Mouse (Mus musculus) kidney, embryonic 14.5 days (tissue): ENCODE measurements around the gene Mum1. TPM values are rescaled to one million over a fixed set of nuclear protein-coding genes. Genes with fewer than 3 reads are reported as not detected.
A peak's percentile ranks its signal among the peaks of the same experiment; 100 is the strongest.

Experiments used
- ATAC-seq: fragments of 200-750 bp; cut with Nextera tagmentation; 2 replicates; pipeline ENCODE4 v1.8.0; 2017; ENCODE audit warnings: moderate number of reproducible peaks, mild to moderate bottlenecking, moderate TSS enrichment, moderate library complexity; ENCODE audit not compliant: low FRiP score, low TSS enrichment
- H3K27ac ChIP-seq: fragments of 300-500 bp; sonication (generic); 2 replicates; pipeline ENCODE4 v1.5.1; 2014; ENCODE audit warnings: low read depth, mild to moderate bottlenecking, low read length, moderate library complexity, mixed read lengths
- H3K27me3 ChIP-seq: fragments of 300-500 bp; sonication (generic); 2 replicates; pipeline ENCODE4 v1.6.1; 2014; ENCODE audit warnings: mild to moderate bottlenecking, low read length; ENCODE audit not compliant: control insufficient read depth, insufficient read depth
- H3K36me3 ChIP-seq: fragments of 300-500 bp; sonication (generic); 2 replicates; pipeline ENCODE4 v1.6.1; 2014; ENCODE audit warnings: low read length, mixed read lengths; ENCODE audit not compliant: control insufficient read depth, insufficient read depth
- H3K4me1 ChIP-seq: fragments of 300-500 bp; sonication (generic); 2 replicates; pipeline ENCODE4 v1.6.1; 2014; ENCODE audit warnings: low read length, mixed read lengths; ENCODE audit not compliant: control insufficient read depth, insufficient read depth
- H3K4me2 ChIP-seq: fragments of 300-500 bp; sonication (generic); replicated peaks from 2 replicates; pipeline ENCODE4 v1.6.1; 2014; ENCODE audit warnings: low read depth, mild to moderate bottlenecking, low read length
- H3K4me3 ChIP-seq: fragments of 300-500 bp; sonication (generic); 2 replicates; pipeline ENCODE4 v1.5.1; 2014; ENCODE audit warnings: mild to moderate bottlenecking, low read length
- H3K9ac ChIP-seq: fragments of 300-500 bp; sonication (generic); 2 replicates; pipeline ENCODE4 v1.6.1; 2014; ENCODE audit warnings: low read depth, mild to moderate bottlenecking, low read length, moderate library complexity
- H3K9me3 ChIP-seq: fragments of 300-500 bp; sonication (generic); 2 replicates; pipeline ENCODE4 v1.6.1; 2016; ENCODE audit warnings: low read length; ENCODE audit not compliant: control insufficient read depth
- WGBS: fragments of 180-500 bp; shearing (Covaris S2); extraction: QIAGEN DNeasy Blood & Tissue Kit; methylation state at CpG from one replicate; pipeline ENCODE4 v1.1.7; 2014; 5-methylcytosine and 5-hydroxymethylcytosine counted together
- polyA plus RNA-seq: library from polyadenylated mRNA; unstranded; fragments of >200 nt; fragmentation: Nextera tagmentation; extraction: Ambion mirVana; gene quantifications from 2 replicates; pipeline ENCODE4 v1.2.1, GENCODE M21; 2014

Gene Mum1
- polyA plus RNA-seq, 1 experiment from 2014 or later: 65.1 TPM

DNA sequence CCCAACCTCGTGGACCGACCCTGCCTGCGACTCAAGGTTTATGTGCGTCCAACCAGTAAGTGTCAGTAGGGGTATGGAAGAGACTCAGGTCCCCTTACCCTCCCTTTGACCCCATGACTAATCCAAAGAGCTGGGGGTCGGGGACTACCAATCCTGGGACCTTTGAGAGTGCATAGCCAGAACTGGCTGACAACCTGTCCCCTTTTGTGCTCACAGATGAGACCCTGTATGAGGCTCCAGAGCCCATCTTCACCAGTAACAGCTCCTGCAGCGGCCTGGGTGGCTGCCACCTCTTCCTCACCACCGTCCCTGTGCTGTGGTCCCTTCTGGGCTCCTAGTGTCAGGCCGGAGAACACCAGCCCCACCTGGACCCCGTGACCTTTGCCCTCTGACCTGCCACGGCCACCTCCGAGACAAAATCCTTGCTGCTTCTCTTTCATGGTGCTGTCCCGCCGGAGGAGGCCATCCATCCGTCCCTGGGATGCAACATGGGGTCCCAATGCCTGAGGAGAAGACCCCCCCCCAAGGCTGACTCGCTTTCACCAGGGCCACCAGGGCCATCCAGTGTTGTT, 37.7 kb upstream of the Mum1 start:
- Histone ChIP-seq H3K4me3 (no peak overlapping the region), H3K36me3 (peaks cover 15% of the 10 kb centered on the region; the same call in 1 of the 2 replicates), H3K4me1 (peaks cover 8% of the 10 kb centered on the region; the same call in 1 of the 2 replicates), H3K27me3 (peaks cover 34% of the 10 kb centered on the region), H3K9me3 (no peaks in the 10 kb centered on the region), H3K27ac (no peak overlapping the region), H3K4me2 (no peak overlapping the region), H3K9ac (no peak overlapping the region; the same call in 1 of the 2 replicates)
- 78% methylated on average over 15 of the region's 15 CpGs for WGBS
- ATAC-seq: no peak

DNA sequence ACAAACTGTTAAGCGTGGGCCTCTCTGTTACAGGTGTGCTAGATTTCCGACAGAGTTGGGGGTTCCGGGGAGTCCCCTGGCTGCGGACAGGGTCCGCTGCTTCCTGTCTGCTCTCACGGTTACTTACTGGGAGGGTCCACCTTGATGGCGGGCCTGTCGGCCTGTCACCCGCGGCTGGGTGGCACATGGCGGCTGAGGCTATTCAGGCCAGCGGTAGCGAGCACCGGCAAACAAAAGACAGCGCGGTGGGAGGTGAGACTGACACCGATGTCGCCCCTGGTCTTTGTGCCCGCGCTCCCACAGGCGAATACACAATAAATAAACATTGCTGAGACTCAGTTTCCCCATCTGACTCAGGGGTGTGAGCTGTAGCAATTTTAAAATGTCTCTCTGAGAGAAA, 36.2 kb upstream of the Mum1 start:
- peaks cover 15% of the 10 kb centered on the region; the same call in 1 of the 2 replicates for H3K36me3 ChIP-seq
- peak overlapping the region; percentile 50; the same call in 1 of the 2 replicates for H3K9ac ChIP-seq
- peaks cover 34% of the 10 kb centered on the region for H3K27me3 ChIP-seq
- H3K4me3 ChIP-seq: peak overlapping the region; percentile 40
- peaks cover 8% of the 10 kb centered on the region; the same call in 1 of the 2 replicates for H3K4me1 ChIP-seq
- no peaks in the 10 kb centered on the region for H3K9me3 ChIP-seq
- peak overlapping the region; percentile 79 for H3K4me2 ChIP-seq
- WGBS: 3% methylated on average over 21 of the region's 21 CpGs
- ATAC-seq: no peak
- no peak overlapping the region for H3K27ac ChIP-seq

DNA sequence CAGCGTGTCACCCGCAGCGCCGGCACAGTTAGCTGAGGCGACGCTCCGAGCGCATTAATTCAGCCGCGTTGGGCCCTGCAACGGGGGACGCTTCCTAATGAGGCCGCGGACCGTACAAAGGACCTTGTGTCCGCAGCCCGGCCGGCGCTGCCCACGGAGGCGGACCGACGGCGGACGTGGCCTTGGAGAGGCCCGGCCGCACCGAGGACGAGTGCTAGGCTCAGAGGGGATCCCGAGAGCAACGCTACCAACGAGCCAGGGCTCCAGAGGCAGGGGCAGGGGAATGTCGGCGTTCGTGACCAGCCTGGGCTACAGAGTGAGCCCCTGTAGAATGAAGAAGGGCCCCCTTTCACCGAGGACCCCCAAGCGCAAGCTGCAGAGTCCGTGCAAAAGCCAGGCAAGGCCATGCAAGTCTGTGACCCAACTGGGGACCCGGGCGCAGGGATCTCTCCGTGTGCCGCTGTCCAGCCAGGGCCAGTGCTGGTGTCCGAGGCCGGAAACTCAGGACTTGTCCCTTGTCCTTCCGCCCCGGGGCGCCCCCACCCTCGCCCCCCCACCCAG, 35.7 kb upstream of the Mum1 start:
- Histone ChIP-seq H3K4me2 (peak overlapping the region; percentile 79), H3K4me1 (peaks cover 8% of the 10 kb centered on the region; the same call in 1 of the 2 replicates), H3K4me3 (peak overlapping the region; percentile 40), H3K9ac (peak overlapping the region; percentile 50), H3K9me3 (no peaks in the 10 kb centered on the region), H3K36me3 (peaks cover 15% of the 10 kb centered on the region; the same call in 1 of the 2 replicates), H3K27me3 (peaks cover 34% of the 10 kb centered on the region), H3K27ac (no peak overlapping the region)
- peak; percentile 47 for ATAC-seq
- under 1% methylated on average over 48 of the region's 48 CpGs for WGBS

DNA sequence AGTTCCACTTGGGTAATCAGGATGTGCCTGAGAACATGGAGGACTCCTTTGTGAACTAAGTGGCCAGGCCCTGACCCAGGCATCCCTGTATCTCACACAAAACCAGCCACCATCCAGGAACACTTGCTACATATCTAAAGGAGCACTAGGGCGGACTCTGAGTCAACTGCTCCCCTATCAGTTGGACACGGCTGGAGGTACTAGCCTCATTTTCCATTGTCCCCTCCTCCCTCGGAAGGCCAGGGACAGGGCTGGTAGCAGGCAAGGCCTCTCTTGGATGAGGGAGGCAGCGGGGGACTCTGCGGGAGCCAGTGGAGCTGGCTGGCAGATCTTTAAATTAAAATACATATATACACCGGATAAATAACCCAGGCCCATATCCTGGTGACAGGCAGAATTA, 32.3 kb upstream of the Mum1 start:
- 87% methylated on average over 6 of the region's 6 CpGs for WGBS
- no peak overlapping the region for H3K4me2 ChIP-seq
- H3K4me1 ChIP-seq: peaks cover 16% of the 10 kb centered on the region
- H3K27ac ChIP-seq: no peak overlapping the region
- H3K9ac ChIP-seq: no peak overlapping the region
- H3K9me3 ChIP-seq: no peaks in the 10 kb centered on the region
- H3K27me3 ChIP-seq: peaks cover 27% of the 10 kb centered on the region
- peaks cover 3% of the 10 kb centered on the region; the same call in 1 of the 2 replicates for H3K36me3 ChIP-seq
- no peak for ATAC-seq
- H3K4me3 ChIP-seq: no peak overlapping the region

DNA sequence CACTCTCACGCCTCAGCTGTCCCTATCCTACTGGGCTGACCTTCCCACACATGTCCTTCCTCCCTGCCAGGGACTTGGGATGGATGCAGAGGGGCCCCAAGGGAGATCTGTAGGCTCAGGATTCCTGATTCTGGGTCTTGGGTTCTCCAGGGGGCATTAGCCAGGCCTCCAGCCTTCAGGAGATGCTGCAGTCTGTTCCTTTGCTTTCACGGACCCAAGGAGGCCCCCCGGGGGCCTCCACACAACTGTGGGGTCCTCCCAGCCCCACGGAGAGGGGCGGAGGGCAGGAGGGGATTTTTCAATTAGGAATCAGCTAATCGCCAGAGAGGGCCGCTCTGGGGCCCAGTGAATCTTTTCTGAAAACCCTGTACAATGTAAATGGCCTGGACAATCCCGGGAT, 31.8 kb upstream of the Mum1 start:
- Histone ChIP-seq H3K36me3 (no peaks in the 10 kb centered on the region), H3K27ac (no peak overlapping the region), H3K9me3 (no peaks in the 10 kb centered on the region), H3K4me3 (no peak overlapping the region), H3K4me1 (peaks cover 16% of the 10 kb centered on the region), H3K9ac (no peak overlapping the region), H3K4me2 (no peak overlapping the region), H3K27me3 (peaks cover 23% of the 10 kb centered on the region)
- no peak for ATAC-seq
- 71% methylated on average over 8 of the region's 8 CpGs for WGBS

DNA sequence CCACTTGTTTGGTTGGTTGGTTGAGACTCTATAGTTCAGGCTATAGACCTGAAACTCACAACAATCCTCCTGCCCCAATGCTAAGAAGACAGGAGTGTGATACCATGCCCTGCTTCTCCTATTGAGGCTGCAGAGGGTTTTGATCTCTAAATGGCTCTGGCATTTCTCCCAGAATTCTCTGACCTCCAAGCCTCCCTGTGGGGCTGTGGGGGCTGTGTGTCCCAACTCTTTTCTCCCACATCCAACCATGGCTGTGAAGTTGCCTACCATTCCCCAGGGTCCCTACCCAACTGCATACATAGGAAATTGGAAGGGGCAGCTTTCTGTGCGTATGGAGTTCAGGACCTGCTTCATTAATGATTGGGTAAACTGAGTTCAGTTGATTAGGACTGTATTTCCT, 30.1 kb upstream of the Mum1 start:
- Histone ChIP-seq H3K27me3 (peaks cover 6% of the 10 kb centered on the region; the same call in 1 of the 2 replicates), H3K9ac (no peak overlapping the region), H3K4me3 (no peak overlapping the region), H3K4me2 (no peak overlapping the region), H3K36me3 (no peaks in the 10 kb centered on the region), H3K27ac (no peak overlapping the region), H3K4me1 (peaks cover 8% of the 10 kb centered on the region; the same call in 1 of the 2 replicates), H3K9me3 (no peaks in the 10 kb centered on the region)
- no peak for ATAC-seq
- WGBS: 91% methylated on average over 1 of the region's 1 CpGs

DNA sequence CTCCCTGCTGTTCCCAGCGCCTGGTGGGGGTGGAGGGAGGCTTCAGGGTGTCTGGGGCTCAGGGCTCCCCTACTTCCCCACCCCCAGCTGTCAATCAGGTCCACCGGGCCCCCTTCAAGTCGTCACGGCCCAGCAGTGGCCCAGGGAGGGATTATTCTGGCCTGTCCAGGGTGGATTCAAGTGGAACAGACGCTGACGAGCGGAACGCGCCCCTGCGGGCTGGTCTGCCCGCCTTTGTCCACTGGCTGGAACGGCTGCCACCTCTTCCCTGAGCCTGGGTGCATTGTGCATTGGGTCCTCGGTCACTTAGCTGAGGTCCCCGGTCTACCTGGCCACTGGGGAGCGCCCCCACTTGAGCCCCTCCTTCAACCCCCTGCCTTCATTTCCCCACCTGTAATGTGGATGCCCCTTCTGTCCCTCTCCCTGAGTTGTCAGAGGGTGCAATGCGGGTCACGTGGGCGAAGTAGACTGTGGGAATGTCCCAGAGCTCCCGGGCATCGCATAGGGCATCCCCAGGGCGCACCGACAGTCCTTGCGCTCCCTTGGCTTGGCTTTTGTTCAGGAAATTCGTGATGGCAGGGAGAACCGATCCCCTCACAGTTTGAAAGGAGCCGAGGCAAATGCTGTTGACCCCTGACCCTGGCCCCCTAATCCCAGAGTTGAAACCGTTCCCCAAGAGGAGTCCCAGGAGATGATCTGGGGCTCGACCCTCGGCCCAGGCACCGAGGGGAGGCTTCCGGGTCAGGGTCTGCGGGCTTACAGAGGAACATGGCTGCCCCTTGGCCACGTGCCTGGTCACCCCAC, 29.3 kb upstream of the Mum1 start:
- no peaks in the 10 kb centered on the region for H3K36me3 ChIP-seq
- peaks cover 5% of the 10 kb centered on the region; the same call in 1 of the 2 replicates for H3K27me3 ChIP-seq
- no peak overlapping the region; the same call in 1 of the 2 replicates for H3K4me2 ChIP-seq
- H3K4me3 ChIP-seq: no peak overlapping the region
- peak; percentile 33; the same call in 1 of the 2 replicates for ATAC-seq
- H3K27ac ChIP-seq: no peak overlapping the region
- 54% methylated on average over 33 of the region's 33 CpGs for WGBS
- H3K9me3 ChIP-seq: no peaks in the 10 kb centered on the region
- H3K9ac ChIP-seq: no peak overlapping the region
- H3K4me1 ChIP-seq: peaks cover 8% of the 10 kb centered on the region; the same call in 1 of the 2 replicates

DNA sequence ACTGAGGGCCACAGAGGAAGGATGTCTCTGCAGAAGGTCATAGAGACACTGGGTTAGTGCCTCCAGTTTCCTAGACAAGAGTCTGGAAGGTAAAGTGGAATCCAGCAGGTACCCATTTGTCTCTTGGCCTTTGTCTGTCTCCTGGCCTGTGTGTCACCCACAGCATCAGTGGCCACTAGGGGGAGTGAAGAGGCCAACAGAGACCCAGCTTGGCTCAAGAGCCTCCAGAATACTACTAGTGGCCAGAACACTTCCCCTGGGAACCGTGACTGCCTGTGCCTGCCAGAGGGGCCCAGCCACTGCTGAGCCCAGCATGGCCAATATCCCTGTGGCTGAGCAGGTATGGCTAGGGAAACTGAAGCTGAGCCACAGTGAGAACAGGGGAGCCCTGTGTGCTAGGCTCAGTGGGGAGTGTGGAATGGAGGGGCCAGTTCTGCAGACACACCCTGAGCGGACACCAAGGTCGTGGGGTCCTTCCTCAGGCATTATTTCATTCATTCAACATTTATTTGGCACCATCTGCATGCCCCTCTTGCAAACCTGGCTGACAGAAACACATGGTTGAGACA, 26.7 kb upstream of the Mum1 start:
- Histone ChIP-seq H3K4me3 (no peak overlapping the region), H3K27me3 (no peaks in the 10 kb centered on the region), H3K4me1 (peaks cover 8% of the 10 kb centered on the region; the same call in 1 of the 2 replicates), H3K9ac (no peak overlapping the region), H3K27ac (no peak overlapping the region), H3K9me3 (no peaks in the 10 kb centered on the region), H3K36me3 (no peaks in the 10 kb centered on the region), H3K4me2 (no peak overlapping the region)
- ATAC-seq: peak; percentile 84
- WGBS: 45% methylated on average over 3 of the region's 3 CpGs
